Mouse (Mus musculus): ENCODE measurements around the gene Scrn3. TPM values are rescaled to one million over a fixed set of nuclear protein-coding genes. Genes with fewer than 3 reads are reported as not detected.

Gene Scrn3
- polyA plus RNA-seq, 1 experiment: 2.9 TPM

DNA sequence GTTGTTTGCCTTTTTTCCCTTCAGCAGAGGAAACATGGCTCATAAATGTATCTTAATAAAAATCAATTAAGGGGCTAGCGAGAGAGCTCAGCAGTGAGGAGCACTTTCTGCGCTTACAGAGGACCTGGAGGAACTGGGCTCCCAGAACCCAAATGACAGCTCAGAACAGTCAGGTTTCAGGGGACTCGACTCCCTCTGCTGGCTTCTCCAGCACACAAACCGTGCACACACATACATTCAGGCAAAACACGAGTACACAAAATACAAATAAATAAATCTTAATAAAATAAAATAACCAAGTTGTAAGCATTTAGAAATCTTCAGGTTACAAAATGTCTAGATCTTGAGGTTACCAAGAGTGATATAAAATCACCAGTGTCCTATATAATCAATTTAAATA lies 51.0 kb downstream of the Scrn3 start:
- no peak overlapping the region for H3K4me3 ChIP-seq (ENCODE audit: control insufficient read depth, insufficient read depth, low read length)
- TF ChIP-seq POLR2A (IDR thresholded peaks at IDR 0.05; ENCODE audit: control insufficient read depth, extremely low read depth, insufficient read depth, low read length, poor library complexity) (no peak), CTCF (IDR thresholded peaks at IDR 0.05; ENCODE audit: borderline replicate concordance, control insufficient read depth, extremely low read depth, insufficient read depth, low read length, poor library complexity) (no peak)
- no peak overlapping the region for H3K27ac ChIP-seq (ENCODE audit: control insufficient read depth, insufficient read depth, low read length)
- DNase-seq: no peak
- WGBS: 77% methylated on average over 5 of the region's 5 CpGs
- no peaks in the 10 kb centered on the region for H3K27me3 ChIP-seq (ENCODE audit: control insufficient read depth, insufficient read depth, low read length)
- no peaks in the 10 kb centered on the region for H3K36me3 ChIP-seq (ENCODE audit: control insufficient read depth, insufficient read depth, low read length)
- no peaks in the 10 kb centered on the region for H3K4me1 ChIP-seq (replicated peaks; ENCODE audit: control insufficient read depth, insufficient read depth, low read length)

DNA sequence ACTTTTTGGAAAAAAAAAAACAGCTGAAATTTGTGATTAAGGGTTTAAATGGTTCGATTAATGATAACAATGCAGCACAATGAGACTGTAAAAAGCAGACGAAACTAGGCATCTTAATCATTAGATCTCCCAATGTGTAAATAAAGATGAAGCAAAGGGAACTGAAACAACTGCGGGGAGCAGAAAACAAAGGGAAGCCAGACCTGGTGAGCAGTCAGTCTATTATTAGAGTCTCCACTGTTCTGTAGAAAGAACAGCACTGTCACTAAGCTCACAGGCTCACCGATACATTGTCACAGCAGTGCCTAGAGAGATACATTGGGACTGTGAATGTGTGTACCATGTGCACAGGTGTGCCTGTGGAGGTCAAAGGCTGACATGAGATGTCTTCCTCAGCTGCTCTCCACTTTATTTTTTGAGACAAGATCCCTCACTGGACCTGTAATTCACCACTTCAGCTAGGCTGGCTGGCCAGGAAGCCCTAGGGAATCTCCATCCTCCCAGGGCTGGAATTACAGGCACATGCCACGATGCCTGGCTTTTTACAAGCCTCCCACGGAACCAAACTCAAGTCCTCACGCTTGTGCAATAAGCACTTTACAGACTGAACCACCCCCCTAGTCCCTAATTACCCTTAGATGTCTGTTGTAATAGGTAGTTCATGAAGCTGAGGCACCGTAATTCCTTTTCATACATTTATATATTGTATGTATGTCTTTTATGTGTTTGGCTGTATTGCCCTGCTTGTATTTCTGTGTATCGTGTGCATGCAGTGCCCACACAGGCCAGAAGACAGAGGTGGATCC lies 59.3 kb downstream of the Scrn3 start:
- Histone ChIP-seq H3K4me1 (replicated peaks; ENCODE audit: control insufficient read depth, insufficient read depth, low read length) (no peaks in the 10 kb centered on the region), H3K27me3 (ENCODE audit: control insufficient read depth, insufficient read depth, low read length) (no peaks in the 10 kb centered on the region), H3K27ac (ENCODE audit: control insufficient read depth, insufficient read depth, low read length) (no peak overlapping the region), H3K36me3 (ENCODE audit: control insufficient read depth, insufficient read depth, low read length) (no peaks in the 10 kb centered on the region), H3K4me3 (ENCODE audit: control insufficient read depth, insufficient read depth, low read length) (no peak overlapping the region)
- WGBS: 75% methylated on average over 9 of the region's 9 CpGs
- TF ChIP-seq POLR2A (IDR thresholded peaks at IDR 0.05; ENCODE audit: control insufficient read depth, extremely low read depth, insufficient read depth, low read length, poor library complexity) (no peak), CTCF (IDR thresholded peaks at IDR 0.05; ENCODE audit: borderline replicate concordance, control insufficient read depth, extremely low read depth, insufficient read depth, low read length, poor library complexity) (no peak)
- DNase-seq: no peak

- no peak for TF ChIP-seq CTCF (IDR thresholded peaks at IDR 0.05; ENCODE audit: borderline replicate concordance, control insufficient read depth, extremely low read depth, insufficient read depth, low read length, poor library complexity)
- TF ChIP-seq POLR2A (IDR thresholded peaks at IDR 0.05; ENCODE audit: control insufficient read depth, extremely low read depth, insufficient read depth, low read length, poor library complexity): no peak
- Histone ChIP-seq H3K36me3 (ENCODE audit: control insufficient read depth, insufficient read depth, low read length) (no peaks in the 10 kb centered on the region), H3K27me3 (ENCODE audit: control insufficient read depth, insufficient read depth, low read length) (no peaks in the 10 kb centered on the region), H3K4me3 (ENCODE audit: control insufficient read depth, insufficient read depth, low read length) (no peak overlapping the region), H3K27ac (ENCODE audit: control insufficient read depth, insufficient read depth, low read length) (no peak overlapping the region), H3K4me1 (replicated peaks; ENCODE audit: control insufficient read depth, insufficient read depth, low read length) (no peaks in the 10 kb centered on the region)
- no peak for DNase-seq
- WGBS: 96% methylated on average over 5 of the region's 5 CpGs
Observed at GRCm38 (mm10) chr2:73378326-73378725, 65.9 kb downstream of the Scrn3 start.

DNA sequence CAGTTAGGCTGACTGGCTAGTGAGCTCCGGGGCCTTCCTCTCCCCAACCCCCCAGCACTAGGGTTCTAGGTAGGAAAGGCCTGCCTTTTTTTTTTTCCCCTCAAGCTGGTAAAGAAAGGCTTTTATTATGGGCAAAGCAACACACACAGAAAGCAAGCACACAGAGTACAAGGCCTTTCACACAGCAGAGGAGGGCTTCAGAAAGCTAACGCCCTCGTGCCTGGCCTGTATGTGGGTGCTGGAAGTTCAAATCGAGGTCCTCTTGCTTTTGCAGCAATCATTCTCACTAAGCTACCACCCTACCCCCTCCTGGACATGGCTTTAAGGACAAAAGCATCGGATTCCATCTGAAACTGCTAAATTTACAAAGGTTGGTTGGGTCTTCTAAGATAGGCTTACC lies 67.3 kb downstream of the Scrn3 start:
- 88% methylated on average over 5 of the region's 5 CpGs for WGBS
- no peak overlapping the region for H3K27ac ChIP-seq (ENCODE audit: control insufficient read depth, insufficient read depth, low read length)
- DNase-seq: no peak
- no peak overlapping the region for H3K4me3 ChIP-seq (ENCODE audit: control insufficient read depth, insufficient read depth, low read length)
- no peaks in the 10 kb centered on the region for H3K4me1 ChIP-seq (replicated peaks; ENCODE audit: control insufficient read depth, insufficient read depth, low read length)
- TF ChIP-seq CTCF (IDR thresholded peaks at IDR 0.05; ENCODE audit: borderline replicate concordance, control insufficient read depth, extremely low read depth, insufficient read depth, low read length, poor library complexity): no peak
- no peak for TF ChIP-seq POLR2A (IDR thresholded peaks at IDR 0.05; ENCODE audit: control insufficient read depth, extremely low read depth, insufficient read depth, low read length, poor library complexity)
- H3K27me3 ChIP-seq (ENCODE audit: control insufficient read depth, insufficient read depth, low read length): no peaks in the 10 kb centered on the region
- H3K36me3 ChIP-seq (ENCODE audit: control insufficient read depth, insufficient read depth, low read length): no peaks in the 10 kb centered on the region

- TF ChIP-seq CTCF (IDR thresholded peaks at IDR 0.05; ENCODE audit: borderline replicate concordance, control insufficient read depth, extremely low read depth, insufficient read depth, low read length, poor library complexity) (no peak), POLR2A (IDR thresholded peaks at IDR 0.05; ENCODE audit: control insufficient read depth, extremely low read depth, insufficient read depth, low read length, poor library complexity) (no peak)
- 94% methylated on average over 9 of the region's 9 CpGs for WGBS
- H3K27ac ChIP-seq (ENCODE audit: control insufficient read depth, insufficient read depth, low read length): no peak overlapping the region
- H3K36me3 ChIP-seq (ENCODE audit: control insufficient read depth, insufficient read depth, low read length): no peaks in the 10 kb centered on the region
- H3K4me1 ChIP-seq (replicated peaks; ENCODE audit: control insufficient read depth, insufficient read depth, low read length): no peaks in the 10 kb centered on the region
- no peak for DNase-seq
- no peaks in the 10 kb centered on the region for H3K27me3 ChIP-seq (ENCODE audit: control insufficient read depth, insufficient read depth, low read length)
- no peak overlapping the region for H3K4me3 ChIP-seq (ENCODE audit: control insufficient read depth, insufficient read depth, low read length)
Observed at GRCm38 (mm10) chr2:73380298-73380975, 68.0 kb downstream of the Scrn3 start.

- TF ChIP-seq POLR2A (IDR thresholded peaks at IDR 0.05; ENCODE audit: control insufficient read depth, extremely low read depth, insufficient read depth, low read length, poor library complexity) (no peak), CTCF (IDR thresholded peaks at IDR 0.05; ENCODE audit: borderline replicate concordance, control insufficient read depth, extremely low read depth, insufficient read depth, low read length, poor library complexity) (no peak)
- Histone ChIP-seq H3K4me3 (ENCODE audit: control insufficient read depth, insufficient read depth, low read length) (no peak overlapping the region), H3K4me1 (replicated peaks; ENCODE audit: control insufficient read depth, insufficient read depth, low read length) (peaks cover 7% of the 10 kb centered on the region), H3K36me3 (ENCODE audit: control insufficient read depth, insufficient read depth, low read length) (no peaks in the 10 kb centered on the region), H3K27ac (ENCODE audit: control insufficient read depth, insufficient read depth, low read length) (no peak overlapping the region), H3K27me3 (ENCODE audit: control insufficient read depth, insufficient read depth, low read length) (no peaks in the 10 kb centered on the region)
- WGBS: 48% methylated on average over 4 of the region's 4 CpGs
- DNase-seq: no peak
Observed at GRCm38 (mm10) chr2:73385172-73385571, 72.8 kb downstream of the Scrn3 start.

Data from thymus, adult 2 months (tissue).